In genomic region chr2:77969956-77970355, GRCm38 (mm10) we compare ENCODE assay signal across 12 mouse cellular contexts.
"Had no signal": no experiment of that assay in that cellular context is flagged by ENCODE, and none has a peak within 500 bp of the region (broad histone marks: within the 10 kb centered on the region; RNA-seq: fewer than 3 reads in every experiment).

No protein-coding gene starts in this region.

- DNase-seq: left cerebral cortex, postnatal 4 days; liver; liver, embryonic 13.5 days; liver, postnatal 0 days; lung, adult 18-20 months; lung, adult 2 months; lung, embryonic 14.5 days; lung, postnatal 10 days; lung, postnatal 14 days; lung, postnatal 36 days; lung, postnatal 4 days; midbrain, embryonic 14.5 days had no signal
